8 mouse cellular contexts compared by ENCODE assay signal in genomic region chr13:99515736-99516447, GRCm38 (mm10). TPM values are rescaled to one million over a fixed set of nuclear protein-coding genes. Genes with fewer than 3 reads are reported as not detected.
DNase-seq lines count a peak whose midpoint lies in the region; ATAC-seq lines count a peak whose summit lies in the region.

No protein-coding gene starts in this region.

- under 1% methylated on average over 41 of the region's 44 CpGs for WGBS in neural tube, embryonic 13.5 days

- DNase-seq in embryo, embryonic 11 days, result peak; percentile 36
- no peak for DNase-seq in embryo, embryonic 9.5 days (ENCODE audit: extremely low spot score)
- DNase-seq in thymus, postnatal 14 days, result peak; percentile 5
- no peak for DNase-seq in thymus, postnatal 25 days
- DNase-seq in heart, adult 8-10 months (ENCODE audit: low spot score), result peak; percentile 12
- peak; percentile 12 for DNase-seq in kidney, postnatal 14 days
- DNase-seq in layer of hippocampus, adult 8-10 months (ENCODE audit: low spot score in 2 of 2), result no peak

- H3K9me3 ChIP-seq in neural tube, embryonic 13.5 days, result no peaks in the 10 kb centered on the region

- peak overlapping the region; percentile 90 for H3K4me3 ChIP-seq in neural tube, embryonic 13.5 days

- peak; percentile 54 for ATAC-seq in neural tube, embryonic 13.5 days (ENCODE audit: low read depth)

- H3K4me2 ChIP-seq in neural tube, embryonic 13.5 days, result peak overlapping the region; percentile 68

- H3K4me1 ChIP-seq in neural tube, embryonic 13.5 days (replicated peaks), result peaks cover 40% of the 10 kb centered on the region

- H3K9ac ChIP-seq in neural tube, embryonic 13.5 days, result peak overlapping the region; percentile 99

- peak overlapping the region; percentile 97 for H3K27ac ChIP-seq in neural tube, embryonic 13.5 days (replicated peaks)

- 0 out of 2 replicates have a peak, but pooled peaks cover 4% of the 10 kb centered on the region for H3K36me3 ChIP-seq in neural tube, embryonic 13.5 days

- no peaks in the 10 kb centered on the region for H3K27me3 ChIP-seq in neural tube, embryonic 13.5 days

RNA-seq across cellular contexts. Expression of gene Map1b, which starts 0.4 kb away (rescaled TPM):
- total RNA-seq in heart, adult 8-10 months (2022), result 10 to 100 TPM in 2 of 4 experiments, 1 to 10 TPM in 2; 7.3 to 14.4 (median 10.7) TPM
- polyA plus RNA-seq in neural tube, embryonic 13.5 days (2015; fragmentation: Nextera tagmentation; extraction: Ambion mirVana), result 1,780 and 1,799 TPM in 2 replicates
- 100 to 1,000 TPM; 617 to 716 (median 673) TPM for total RNA-seq in layer of hippocampus, adult 8-10 months (2022)

Comparison
In these comparisons a context has a peak if more than half of its experiments do, and no peak if none do; other contexts are left out.
1. DNase-seq: peak in embryo, embryonic 11 days (single experiment), thymus, postnatal 14 days (single experiment), heart, adult 8-10 months (single experiment) and kidney, postnatal 14 days (single experiment); none in embryo, embryonic 9.5 days (single experiment), thymus, postnatal 25 days (single experiment) and layer of hippocampus, adult 8-10 months (0 of 2).
2. RNA of gene Map1b, which starts 0.4 kb away (total RNA-seq): 617 to 716 TPM in layer of hippocampus, adult 8-10 months; 7.3 to 14.4 TPM in heart, adult 8-10 months; every median in the first group is over 10 times any median in the second.